Mouse (Mus musculus) lung, embryonic 14.5 days (tissue): ENCODE measurements around the gene Zfp687. TPM values are rescaled to one million over a fixed set of nuclear protein-coding genes. Genes with fewer than 3 reads are reported as not detected.

Experiments
- ATAC-seq: fragments of 200-750 bp; cut with Nextera tagmentation; 2 replicates; pipeline ENCODE4 v1.8.0; 2017; ENCODE audit warnings: mild to moderate bottlenecking, moderate TSS enrichment, moderate library complexity; ENCODE audit not compliant: insufficient read depth
- DNase-seq: peaks from one replicate; pipeline ENCODE4 v3.0.0-alpha.2; 2015
- H3K27ac ChIP-seq: fragments of 300-500 bp; sonication (generic); 2 replicates; pipeline ENCODE4 v1.5.1; 2014; ENCODE audit warnings: low read depth, mild to moderate bottlenecking, moderate library complexity
- H3K27me3 ChIP-seq: fragments of 300-500 bp; sonication (generic); 2 replicates; pipeline ENCODE4 v1.6.1; 2014; ENCODE audit warnings: low read length, control low read depth; ENCODE audit not compliant: insufficient read depth
- H3K36me3 ChIP-seq: fragments of 300-500 bp; sonication (generic); 2 replicates; pipeline ENCODE4 v1.6.1; 2014; ENCODE audit warnings: control low read depth; ENCODE audit not compliant: insufficient read depth
- H3K4me1 ChIP-seq: fragments of 300-500 bp; sonication (generic); 2 replicates; pipeline ENCODE4 v1.6.1; 2014; ENCODE audit warnings: antibody characterized with exemption, control low read depth; ENCODE audit not compliant: insufficient read depth
- H3K4me2 ChIP-seq: fragments of 300-500 bp; sonication (generic); 2 replicates; pipeline ENCODE4 v1.6.1; 2014; ENCODE audit warnings: mild to moderate bottlenecking
- H3K4me3 ChIP-seq: fragments of 300-500 bp; sonication (generic); 2 replicates; pipeline ENCODE4 v1.5.1; 2014; ENCODE audit warnings: low read depth, low read length
- H3K9ac ChIP-seq: fragments of 300-500 bp; sonication (generic); 2 replicates; pipeline ENCODE4 v1.6.1; 2014
- H3K9me3 ChIP-seq: fragments of 300-500 bp; sonication (generic); 2 replicates; pipeline ENCODE4 v1.6.1; 2016; ENCODE audit warnings: low read depth, low read length, control low read depth
- CTCF ChIP-seq: IDR thresholded peaks from 2 replicates; pipeline ENCODE4 v1.5.1; 2016; ENCODE audit warnings: antibody characterized with exemption, low read depth
- WGBS: fragments of 180-500 bp; shearing (Covaris S2); extraction: QIAGEN DNeasy Blood & Tissue Kit; methylation state at CpG from one replicate; pipeline ENCODE4 v1.1.7; 2014; 5-methylcytosine and 5-hydroxymethylcytosine counted together
- polyA plus RNA-seq: library from polyadenylated mRNA; unstranded; fragments of >200 nt; fragmentation: Nextera tagmentation; extraction: Ambion mirVana; gene quantifications from 2 replicates; pipeline ENCODE4 v1.2.1, GENCODE M21; 2014

The Zfp687 gene
- polyA plus RNA-seq, 1 experiment from 2014 or later = 31.7 TPM

DNA sequence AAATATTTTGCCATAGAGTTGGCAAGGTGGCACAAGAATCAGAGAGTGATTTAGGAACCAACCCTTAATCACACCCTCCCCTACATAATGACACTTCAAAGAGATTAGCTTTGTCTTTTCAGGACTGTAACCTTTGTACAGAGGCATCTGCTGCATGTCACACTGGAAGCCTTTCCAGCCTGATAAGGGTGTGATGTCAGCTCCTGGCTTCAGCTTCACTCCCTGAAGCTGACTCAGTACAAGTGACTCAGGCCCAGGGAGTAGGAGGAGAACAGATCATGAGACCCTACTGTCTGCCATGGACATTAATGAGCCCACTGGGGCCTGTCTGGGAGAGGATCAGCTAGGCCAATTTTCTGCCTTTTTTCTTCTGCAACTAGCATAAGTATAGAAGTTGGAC is 27.7 kb downstream of the Zfp687 start:
- peaks cover 59% of the 10 kb centered on the region for H3K36me3 ChIP-seq
- TF ChIP-seq CTCF = no peak

GRCm38 (mm10) chr3:94985513-94985912 is 29.7 kb downstream of the Zfp687 start:
- Histone ChIP-seq H3K27ac (no peak overlapping the region), H3K27me3 (no peaks in the 10 kb centered on the region), H3K4me2 (no peak overlapping the region), H3K4me3 (no peak overlapping the region), H3K36me3 (peaks cover 64% of the 10 kb centered on the region), H3K9ac (no peak overlapping the region), H3K4me1 (peaks cover 13% of the 10 kb centered on the region; the same call in 1 of the 2 replicates), H3K9me3 (no peaks in the 10 kb centered on the region)
- WGBS = 91% methylated on average over 2 of the region's 2 CpGs
- ATAC-seq (no peak), DNase-seq (no peak)
- TF ChIP-seq CTCF = no peak

More for the DNA sequence above, 27.7 kb downstream of the Zfp687 start:
- no peak for ATAC-seq
- Histone ChIP-seq H3K9ac (no peak overlapping the region), H3K4me1 (peaks cover 13% of the 10 kb centered on the region; the same call in 1 of the 2 replicates), H3K27me3 (no peaks in the 10 kb centered on the region), H3K4me2 (no peak overlapping the region), H3K4me3 (no peak overlapping the region), H3K27ac (no peak overlapping the region; the same call in 1 of the 2 replicates), H3K9me3 (no peaks in the 10 kb centered on the region)
- no peak for DNase-seq

DNA sequence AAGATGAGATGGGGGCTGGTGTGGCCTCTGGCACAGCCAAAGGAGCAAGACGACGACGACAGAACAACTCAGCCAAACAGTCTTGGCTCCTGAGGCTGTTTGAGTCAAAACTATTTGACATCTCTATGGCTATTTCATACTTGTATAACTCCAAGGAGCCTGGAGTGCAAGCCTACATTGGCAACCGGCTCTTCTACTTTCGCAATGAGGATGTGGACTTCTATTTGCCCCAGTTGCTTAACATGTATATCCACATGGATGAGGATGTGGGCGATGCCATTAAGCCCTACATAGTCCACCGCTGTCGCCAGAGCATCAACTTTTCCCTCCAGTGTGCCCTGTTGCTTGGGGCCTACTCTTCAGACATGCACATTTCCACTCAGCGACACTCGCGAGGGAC is 30.9 kb downstream of the Zfp687 start:
- H3K4me1 ChIP-seq = peaks cover 10% of the 10 kb centered on the region; the same call in 1 of the 2 replicates
- H3K9ac ChIP-seq = no peak overlapping the region
- H3K9me3 ChIP-seq = no peaks in the 10 kb centered on the region
- ATAC-seq (no peak), DNase-seq (no peak)
- H3K36me3 ChIP-seq = peaks cover 67% of the 10 kb centered on the region
- no peak overlapping the region for H3K27ac ChIP-seq
- no peaks in the 10 kb centered on the region for H3K27me3 ChIP-seq
- H3K4me3 ChIP-seq = no peak overlapping the region
- WGBS = 88% methylated on average over 11 of the region's 11 CpGs
- H3K4me2 ChIP-seq = no peak overlapping the region
- TF ChIP-seq CTCF = no peak

GRCm38 (mm10) chr3:94974528-94975422 is 40.5 kb downstream of the Zfp687 start, which contains the start of gene Pi4kb:
Gene Pi4kb (plus strand): TSS chr3:94974731.
- Histone ChIP-seq H3K9ac (peak within 1 kb of the TSS; percentile 90), H3K9me3 (no peaks in the 10 kb centered on the region), H3K36me3 (no peaks in the 10 kb centered on the region; the same call in 1 of the 2 replicates), H3K4me2 (peak within 1 kb of the TSS; percentile 80), H3K4me3 (peak within 1 kb of the TSS; percentile 94), H3K4me1 (peaks cover 9% of the 10 kb centered on the region; the same call in 1 of the 2 replicates), H3K27ac (peak within 1 kb of the TSS; percentile 93), H3K27me3 (no peaks in the 10 kb centered on the region)
- peak; percentile 41 for TF ChIP-seq CTCF
- WGBS = under 1% methylated on average over 54 of the region's 57 CpGs
- ATAC-seq (peak; percentile 97), DNase-seq (peak; percentile 96)

DNA sequence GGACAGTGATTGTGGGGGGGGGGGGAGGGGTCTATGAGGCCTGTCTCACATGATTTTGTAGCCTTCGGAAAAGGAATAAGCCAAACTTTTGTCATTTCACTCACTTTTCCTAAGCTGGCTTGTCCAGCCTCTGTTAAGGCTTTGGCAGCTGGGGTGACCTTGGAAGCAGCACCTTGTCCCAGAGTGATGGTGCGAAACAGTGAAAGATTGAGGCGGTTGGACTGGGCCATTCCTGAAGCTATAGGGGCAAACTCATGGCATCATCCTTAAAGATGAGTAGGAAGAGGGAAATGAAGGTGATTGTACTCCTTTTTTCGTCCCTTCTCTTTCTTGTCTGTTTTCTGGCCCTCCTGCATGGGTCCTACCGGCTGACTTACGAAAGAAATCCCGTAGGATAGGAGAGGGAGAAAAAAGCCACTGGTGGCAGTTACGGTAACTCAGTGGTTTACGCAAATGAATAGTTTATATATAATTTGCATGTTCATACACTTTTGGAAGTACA is 41.2 kb downstream of the Zfp687 start:
- Histone ChIP-seq H3K9ac (peak overlapping the region; percentile 90), H3K4me1 (peaks cover 9% of the 10 kb centered on the region; the same call in 1 of the 2 replicates), H3K4me2 (peak overlapping the region; percentile 80), H3K27ac (no peak overlapping the region), H3K4me3 (peak overlapping the region; percentile 94), H3K27me3 (no peaks in the 10 kb centered on the region), H3K9me3 (no peaks in the 10 kb centered on the region), H3K36me3 (no peaks in the 10 kb centered on the region; the same call in 1 of the 2 replicates)
- DNase-seq = no peak
- no peak for TF ChIP-seq CTCF
- 20% methylated on average over 9 of the region's 9 CpGs for WGBS
- ATAC-seq = peak; percentile 28

- no peaks in the 10 kb centered on the region; the same call in 1 of the 2 replicates for H3K36me3 ChIP-seq
- ATAC-seq (no peak), DNase-seq (no peak)
- 85% methylated on average over 5 of the region's 5 CpGs for WGBS
- no peak overlapping the region for H3K27ac ChIP-seq
- no peaks in the 10 kb centered on the region for H3K9me3 ChIP-seq
- H3K4me3 ChIP-seq = no peak overlapping the region
- no peak overlapping the region for H3K9ac ChIP-seq
- no peak for TF ChIP-seq CTCF
- H3K4me2 ChIP-seq = peak overlapping the region; percentile 80
- H3K4me1 ChIP-seq = peaks cover 9% of the 10 kb centered on the region; the same call in 1 of the 2 replicates
- no peaks in the 10 kb centered on the region for H3K27me3 ChIP-seq
Measured at GRCm38 (mm10) chr3:94973620-94974019, 41.6 kb downstream of the Zfp687 start.

GRCm38 (mm10) chr3:94972552-94972951 is 42.7 kb downstream of the Zfp687 start:
- H3K27ac ChIP-seq = no peak overlapping the region
- no peaks in the 10 kb centered on the region for H3K27me3 ChIP-seq
- no peak overlapping the region for H3K9ac ChIP-seq
- no peaks in the 10 kb centered on the region for H3K9me3 ChIP-seq
- no peak overlapping the region for H3K4me3 ChIP-seq
- peaks cover 9% of the 10 kb centered on the region; the same call in 1 of the 2 replicates for H3K4me1 ChIP-seq
- DNase-seq = no peak
- no peak for TF ChIP-seq CTCF
- no peak for ATAC-seq
- no peak overlapping the region for H3K4me2 ChIP-seq
- H3K36me3 ChIP-seq = no peaks in the 10 kb centered on the region; the same call in 1 of the 2 replicates
- 74% methylated on average over 3 of the region's 3 CpGs for WGBS
